Mouse (Mus musculus) layer of hippocampus, adult 2 months (tissue): Measurements from ENCODE around the gene Tlnrd1. TPM values are rescaled to one million over a fixed set of nuclear protein-coding genes. Genes with fewer than 3 reads are reported as not detected.

ENCODE experiments used
- DNase-seq, 2 experiments: peaks; one replicate each; pipeline ENCODE4 v3.0.0; 2022; ENCODE audit warnings: low spot score in 2 of 2
- H3K27ac ChIP-seq: fragments of 200-600 bp; 2 replicates; pipeline ENCODE4 v1.8.1; 2022
- H3K4me3 ChIP-seq: fragments of 200-600 bp; 2 replicates; pipeline ENCODE4 v1.8.1; 2022; ENCODE audit warnings: mild to moderate bottlenecking
- CTCF ChIP-seq: fragments of 200-600 bp; conservative IDR thresholded peaks from 2 replicates; pipeline ENCODE4 v1.8.1; 2022; ENCODE audit warnings: antibody characterized with exemption, mild to moderate bottlenecking, moderate library complexity
- total RNA-seq, 2 experiments: library from RNA; stranded (reverse); gene quantifications; 2 replicates each; pipeline ENCODE4 v1.2.3; 2021

The Tlnrd1 gene
- total RNA-seq, 2 experiments from 2014 or later: 18.1 to 20.9 TPM

- Histone ChIP-seq H3K4me3 (peak overlapping the region; percentile 78), H3K27ac (peak overlapping the region; percentile 93; the same call in 1 of the 2 replicates)
- DNase-seq: no peak
- TF ChIP-seq CTCF: no peak
Observed at GRCm38 (mm10) chr7:83882150-83882632, 1.9 kb downstream of the Tlnrd1 start.

GRCm38 (mm10) chr7:83878676-83879448 is 5.2 kb downstream of the Tlnrd1 start:
- peak overlapping the region; percentile 20; the same call in 1 of the 2 replicates for H3K4me3 ChIP-seq
- DNase-seq: no peak
- no peak for TF ChIP-seq CTCF
- H3K27ac ChIP-seq: peak overlapping the region; percentile 82

GRCm38 (mm10) chr7:83877088-83877487 is 7.0 kb downstream of the Tlnrd1 start:
- DNase-seq: no peak
- Histone ChIP-seq H3K4me3 (no peak overlapping the region), H3K27ac (no peak overlapping the region)
- no peak for TF ChIP-seq CTCF

- H3K27ac ChIP-seq: no peak overlapping the region
- no peak for DNase-seq
- no peak for TF ChIP-seq CTCF
- H3K4me3 ChIP-seq: no peak overlapping the region
Observed at GRCm38 (mm10) chr7:83869839-83870543, 14.1 kb downstream of the Tlnrd1 start.

- DNase-seq: no peak
- no peak for TF ChIP-seq CTCF
- Histone ChIP-seq H3K4me3 (no peak overlapping the region), H3K27ac (peak overlapping the region; percentile 53)
Observed at GRCm38 (mm10) chr7:83868200-83868599, 15.9 kb downstream of the Tlnrd1 start.

- H3K4me3 ChIP-seq: no peak overlapping the region
- DNase-seq: no peak
- H3K27ac ChIP-seq: no peak overlapping the region
- no peak for TF ChIP-seq CTCF
Observed at GRCm38 (mm10) chr7:83863554-83863953, 20.6 kb downstream of the Tlnrd1 start.

- Histone ChIP-seq H3K4me3 (no peak overlapping the region), H3K27ac (no peak overlapping the region)
- TF ChIP-seq CTCF: no peak
- DNase-seq: no peak
Observed at GRCm38 (mm10) chr7:83859378-83860083, 24.6 kb downstream of the Tlnrd1 start.

- no peak overlapping the region for H3K27ac ChIP-seq
- TF ChIP-seq CTCF: no peak
- no peak overlapping the region for H3K4me3 ChIP-seq
- DNase-seq: no peak
Observed at GRCm38 (mm10) chr7:83857921-83858320, 26.2 kb downstream of the Tlnrd1 start.

- DNase-seq: no peak
- no peak for TF ChIP-seq CTCF
- no peak overlapping the region for H3K4me3 ChIP-seq
- no peak overlapping the region for H3K27ac ChIP-seq
Observed at GRCm38 (mm10) chr7:83857208-83857488, 27.0 kb downstream of the Tlnrd1 start.

GRCm38 (mm10) chr7:83856353-83857207 is 27.5 kb downstream of the Tlnrd1 start:
- Histone ChIP-seq H3K27ac (no peak overlapping the region), H3K4me3 (no peak overlapping the region)
- no peak for TF ChIP-seq CTCF
- DNase-seq: no peak

GRCm38 (mm10) chr7:83855203-83855602 is 28.9 kb downstream of the Tlnrd1 start:
- no peak for DNase-seq
- Histone ChIP-seq H3K27ac (no peak overlapping the region), H3K4me3 (no peak overlapping the region)
- no peak for TF ChIP-seq CTCF

GRCm38 (mm10) chr7:83852381-83853380 is 31.4 kb downstream of the Tlnrd1 start:
- TF ChIP-seq CTCF: no peak
- no peak for DNase-seq
- H3K27ac ChIP-seq: no peak overlapping the region
- H3K4me3 ChIP-seq: no peak overlapping the region
